Mouse (Mus musculus) brain, embryonic 18.5 days (tissue): Measurements from ENCODE around the gene Rab14.

Experiments
- DNase-seq: peaks from one replicate; pipeline ENCODE4 v3.0.0-alpha.2; 2012; ENCODE audit warnings: low read depth, low spot score

Gene Rab14

GRCm38 (mm10) chr2:35156985-35157384 lies 43.9 kb downstream of the Rab14 start:
- no peak for DNase-seq

- DNase-seq = no peak
Observed at GRCm38 (mm10) chr2:35153844-35154554, 46.9 kb downstream of the Rab14 start.

DNA sequence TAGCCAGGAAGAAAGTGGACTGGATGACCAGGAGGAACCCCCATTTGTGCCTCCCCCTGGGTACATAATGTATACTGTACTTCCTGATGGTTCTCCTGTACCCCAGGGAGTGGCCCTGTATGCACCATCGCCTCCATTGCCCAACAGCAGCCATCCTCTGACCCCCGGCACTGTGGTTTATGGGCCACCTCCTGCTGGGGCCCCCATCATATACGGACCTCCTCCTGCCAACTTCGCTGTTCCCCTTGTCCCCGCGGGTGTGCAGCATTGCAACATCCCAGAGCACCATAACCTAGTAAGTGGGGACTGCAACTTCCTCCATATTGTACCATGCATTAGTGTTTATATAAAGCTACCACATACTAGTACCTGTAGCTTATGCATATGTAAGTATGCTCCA lies 47.7 kb downstream of the Rab14 start:
- DNase-seq = no peak

DNA sequence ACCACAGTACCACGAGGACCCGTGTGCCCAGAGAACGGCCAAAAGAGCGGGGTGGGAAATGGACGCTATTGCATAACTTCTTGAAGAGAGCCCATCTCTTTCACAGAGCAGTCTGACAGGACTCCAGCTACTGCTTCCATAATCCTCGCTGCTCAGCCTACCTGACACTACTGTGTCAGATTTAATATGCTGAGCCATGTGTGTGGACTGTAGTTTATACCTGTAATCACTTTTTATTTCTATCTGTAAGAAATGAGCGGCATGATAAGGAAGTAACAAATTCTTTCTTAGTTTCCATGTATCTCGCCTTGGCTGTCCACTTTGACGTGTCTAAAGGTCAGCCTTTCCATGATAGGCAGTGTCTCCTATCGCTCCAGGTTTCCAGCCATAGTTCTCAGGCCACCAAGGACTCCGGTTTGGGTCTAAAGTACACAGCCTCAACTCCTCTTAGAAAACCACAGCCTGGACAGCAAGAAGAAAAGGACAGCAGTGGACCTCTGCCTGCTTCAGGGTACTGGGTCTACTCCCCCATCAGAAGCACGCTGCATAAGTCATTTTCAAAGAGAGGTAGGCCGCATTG lies 49.5 kb downstream of the Rab14 start:
- no peak for DNase-seq

DNA sequence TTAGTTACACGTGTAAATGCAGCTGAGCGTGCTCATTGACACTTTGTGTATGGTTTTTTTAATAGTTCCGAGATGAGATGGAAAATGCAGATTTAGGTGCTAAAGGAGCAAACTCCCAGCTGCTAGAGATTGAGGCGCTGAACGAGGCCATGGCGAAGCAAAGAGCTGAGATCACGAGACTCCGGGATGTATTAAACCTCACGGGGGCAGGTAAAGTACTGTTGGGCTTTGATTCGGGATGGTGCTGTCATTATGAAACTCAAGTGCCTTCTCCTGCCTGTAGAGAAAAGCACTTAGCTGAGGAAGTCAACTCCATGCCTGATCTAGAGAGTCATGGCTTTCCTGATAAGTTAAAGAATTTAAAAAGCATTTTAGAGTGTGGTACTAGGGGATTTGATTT lies 52.1 kb downstream of the Rab14 start:
- no peak for DNase-seq

DNA sequence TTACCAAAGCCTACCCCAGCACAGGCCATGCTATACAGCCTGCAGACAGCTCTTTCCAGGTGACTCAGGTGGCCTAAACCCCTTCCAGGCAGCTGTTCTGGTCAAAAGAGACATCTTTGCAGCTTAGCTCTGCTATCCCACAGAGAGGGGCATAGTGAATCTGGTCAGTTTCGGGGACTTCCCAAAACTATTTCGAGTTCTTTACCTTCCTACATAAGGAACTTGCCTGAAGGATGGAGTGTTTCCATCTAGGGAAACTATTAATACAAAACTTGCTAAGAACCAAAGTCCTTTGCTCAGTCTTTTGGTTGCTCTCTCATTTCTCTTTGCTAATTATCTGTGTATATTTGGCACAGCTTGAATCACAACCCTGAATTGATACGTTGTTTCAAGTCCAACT lies 59.2 kb downstream of the Rab14 start:
- DNase-seq = no peak

DNA sequence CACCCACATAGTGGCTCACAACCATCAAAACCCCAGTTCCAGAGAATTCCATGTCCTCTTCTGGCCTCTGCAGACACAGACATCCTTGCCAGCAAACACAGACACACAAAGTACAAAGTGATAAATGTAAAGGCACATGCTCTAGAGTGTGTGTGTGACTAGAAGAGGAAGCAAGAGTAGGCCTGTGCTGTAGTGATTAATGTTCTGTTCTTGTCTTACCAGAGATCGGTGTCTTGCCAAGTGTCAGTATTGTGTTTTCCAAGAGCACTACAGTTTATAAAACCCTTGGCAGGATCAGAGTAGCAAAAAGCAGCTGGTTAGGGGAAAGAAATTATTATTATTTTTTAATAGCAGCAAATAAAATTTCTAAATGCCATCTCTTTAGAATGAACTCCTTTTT lies 62.3 kb downstream of the Rab14 start:
- DNase-seq = no peak

DNA sequence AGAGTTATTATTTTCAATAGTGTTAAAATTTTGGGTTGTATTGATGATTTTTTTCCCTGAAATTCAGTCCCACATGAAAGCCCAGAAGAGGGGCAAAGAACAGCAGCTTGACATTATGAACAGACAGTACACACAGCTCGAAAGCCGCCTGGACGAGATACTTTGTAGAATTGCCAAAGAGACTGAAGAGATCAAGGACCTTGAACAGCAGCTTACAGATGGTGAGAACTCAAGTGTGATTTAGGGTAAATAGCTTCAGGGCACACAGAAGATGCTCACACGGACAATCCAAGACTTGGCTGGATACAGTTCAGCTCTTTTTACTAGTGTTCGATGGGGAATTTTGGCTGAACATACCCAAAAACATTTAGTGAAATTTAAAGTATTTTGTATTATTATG lies 67.0 kb downstream of the Rab14 start:
- no peak for DNase-seq

GRCm38 (mm10) chr2:35132662-35133055 lies 68.3 kb downstream of the Rab14 start:
- DNase-seq = no peak

DNA sequence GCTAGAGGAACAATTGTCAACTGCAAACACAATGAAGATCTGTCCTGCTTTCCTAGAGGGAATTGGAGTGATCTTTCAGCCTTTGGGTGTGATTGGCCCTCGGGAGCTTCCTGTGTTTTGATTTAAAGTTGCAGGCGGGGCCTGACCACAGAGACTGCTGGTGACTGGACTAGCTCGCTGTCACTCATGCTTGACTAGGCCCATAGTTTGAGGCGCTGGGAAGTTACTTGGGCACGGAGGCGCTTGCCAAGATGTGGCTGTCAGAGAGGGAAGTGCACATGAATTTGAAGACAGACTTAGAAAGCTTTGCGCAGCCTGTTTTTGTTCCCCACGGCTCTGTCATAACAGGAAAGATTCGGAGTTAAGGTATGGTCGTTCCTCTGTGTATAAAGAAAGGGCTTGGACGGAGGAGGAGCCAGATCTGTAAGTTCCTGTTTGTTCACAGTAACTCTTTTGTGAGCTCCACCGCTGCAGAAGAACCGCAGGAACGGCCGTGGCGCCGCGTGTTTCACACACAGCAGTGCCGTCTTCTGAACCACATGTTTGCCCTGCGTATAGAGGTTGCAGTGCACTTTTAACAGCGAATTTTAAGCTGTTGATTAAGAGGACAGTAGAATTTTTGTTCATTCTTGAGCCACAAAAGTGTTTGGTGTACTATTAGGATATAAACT lies 68.8 kb downstream of the Rab14 start:
- peak; percentile 86 for DNase-seq

- DNase-seq = no peak
Observed at GRCm38 (mm10) chr2:35131491-35131890, 69.4 kb downstream of the Rab14 start.
